Mouse (Mus musculus) brain, embryonic 14.5 days (tissue): ENCODE measurements around the gene Rab23.

Experiments
- CTCF ChIP-seq: fragments of 200-500 bp; IDR thresholded peaks from 2 replicates; pipeline ENCODE4 v1.5.1; 2012; ENCODE audit warnings: inconsistent platforms, mild to moderate bottlenecking, moderate library complexity, borderline replicate concordance; ENCODE audit not compliant: insufficient read depth, insufficient read length; ENCODE audit errors: extremely low read depth
- POLR2A ChIP-seq: fragments of 200-500 bp; IDR thresholded peaks from 2 replicates; pipeline ENCODE4 v1.6.1; 2012; ENCODE audit warnings: mild to moderate bottlenecking, inconsistent platforms, borderline replicate concordance; ENCODE audit not compliant: poor library complexity, insufficient read depth, insufficient read length, severe bottlenecking; ENCODE audit errors: extremely low read depth

GRCm38 (mm10) chr1:33756258-33757032 is 36.8 kb downstream of the Rab23 start:
- TF ChIP-seq CTCF (no peak), POLR2A (no peak)
